Mouse (Mus musculus) MEL (cell line): ENCODE results near the gene B9d1. TPM values are rescaled to one million over a fixed set of nuclear protein-coding genes. Genes with fewer than 3 reads are reported as not detected.

Source experiments
- DNase-seq: peaks from one replicate; pipeline ENCODE4 v3.0.0; 2011; ENCODE audit warnings: low read depth, low spot score
- H3K27ac ChIP-seq: 2 replicates; pipeline ENCODE4 v1.5.1; 2012; ENCODE audit warnings: low read depth, mild to moderate bottlenecking, control low read depth, low read length, moderate library complexity; ENCODE audit not compliant: control insufficient read depth
- H3K27me3 ChIP-seq, 2 experiments: fragments of 150-350 bp in 1 of 2; sonication (generic) in 1 of 2; 2 replicates each; pipeline ENCODE4 v1.6.1; 2012; ENCODE audit warnings: low read length in 2 of 2, mild to moderate bottlenecking in 2 of 2, improper control_type of control experiment in 1 of 2, moderate library complexity in 1 of 2; ENCODE audit not compliant: insufficient read depth in 2 of 2, control insufficient read depth in 1 of 2
- H3K36me3 ChIP-seq, 2 experiments: 2 replicates each; pipeline ENCODE4 v1.6.1; 2012 to 2014; ENCODE audit warnings: low read length in 2 of 2, improper control_type of control experiment in 1 of 2, inconsistent platforms in 1 of 2, mild to moderate bottlenecking in 1 of 2; ENCODE audit not compliant: insufficient read depth in 2 of 2, control insufficient read depth in 1 of 2
- H3K4me1 ChIP-seq, 2 experiments: fragments of 150-350 bp in 1 of 2; sonication (generic) in 1 of 2; 2 replicates each; pipeline ENCODE4 v1.6.1; 2012; ENCODE audit warnings: low read length in 2 of 2, improper control_type of control experiment in 1 of 2, mild to moderate bottlenecking in 1 of 2; ENCODE audit not compliant: insufficient read depth in 2 of 2, control insufficient read depth in 1 of 2
- H3K4me3 ChIP-seq, 2 experiments: fragments of 150-350 bp in 1 of 2; sonication (generic) in 1 of 2; 2 replicates each; pipeline ENCODE4 v1.5.1; 2012; ENCODE audit warnings: low read depth in 2 of 2, low read length in 2 of 2, mild to moderate bottlenecking in 2 of 2, moderate library complexity in 2 of 2, control low read depth in 1 of 2, improper control_type of control experiment in 1 of 2; ENCODE audit not compliant: control insufficient read depth in 1 of 2, insufficient read depth in 1 of 2
- H3K79me2 ChIP-seq: 2 replicates; pipeline ENCODE4 v1.6.1; 2012; ENCODE audit warnings: mild to moderate bottlenecking, low read length, moderate library complexity; ENCODE audit not compliant: control insufficient read depth, poor library complexity, insufficient read depth
- H3K9ac ChIP-seq: 2 replicates; pipeline ENCODE4 v1.6.1; 2012; ENCODE audit warnings: low read depth, mild to moderate bottlenecking, control low read depth, low read length, moderate library complexity; ENCODE audit not compliant: control insufficient read depth, poor library complexity, severe bottlenecking
- H3K9me3 ChIP-seq: fragments of 150-350 bp; sonication (generic); replicated peaks from 2 replicates; pipeline ENCODE4 v1.6.1; 2012; ENCODE audit warnings: mild to moderate bottlenecking, low read length, improper control_type of control experiment, moderate library complexity; ENCODE audit not compliant: insufficient read depth
- BHLHE40 ChIP-seq: IDR thresholded peaks from 2 replicates; pipeline ENCODE4 v1.6.1; 2012; ENCODE audit warnings: low read depth, mild to moderate bottlenecking, inconsistent platforms, low read length, improper control_type of control experiment, borderline replicate concordance
- ELF1 ChIP-seq: IDR thresholded peaks from 2 replicates; pipeline ENCODE4 v1.6.1; 2014; ENCODE audit warnings: low read depth, mild to moderate bottlenecking, inconsistent platforms, low read length, improper control_type of control experiment, moderate library complexity
- EP300 ChIP-seq, 2 experiments: IDR thresholded peaks; 2 replicates each; pipeline ENCODE4 v1.6.1; 2011; ENCODE audit warnings: improper control_type of control experiment in 2 of 2, low read length in 2 of 2, low read depth in 1 of 2, mild to moderate bottlenecking in 1 of 2
- ETS1 ChIP-seq: IDR thresholded peaks from 2 replicates; pipeline ENCODE4 v1.6.1; 2012; ENCODE audit warnings: low read depth, mild to moderate bottlenecking, inconsistent platforms, low read length, improper control_type of control experiment, moderate library complexity
- GABPA ChIP-seq: IDR thresholded peaks from 2 replicates; pipeline ENCODE4 v1.6.1; 2012; ENCODE audit warnings: low read depth, mild to moderate bottlenecking, inconsistent platforms, low read length, improper control_type of control experiment, moderate library complexity
- HCFC1 ChIP-seq: IDR thresholded peaks from 2 replicates; pipeline ENCODE4 v1.6.1; 2012; ENCODE audit warnings: low read depth, mild to moderate bottlenecking, inconsistent platforms, low read length, improper control_type of control experiment, moderate library complexity
- KAT2A ChIP-seq: conservative IDR thresholded peaks from 2 replicates; pipeline ENCODE4 v1.6.1; 2012; ENCODE audit warnings: low read depth, low read length, improper control_type of control experiment, inconsistent platforms
- MAX ChIP-seq: IDR thresholded peaks from 2 replicates; pipeline ENCODE4 v1.6.1; 2011; ENCODE audit warnings: low read length, improper control_type of control experiment
- MXI1 ChIP-seq: IDR thresholded peaks from 2 replicates; pipeline ENCODE4 v1.6.1; 2011; ENCODE audit warnings: mild to moderate bottlenecking, low read depth, low read length, improper control_type of control experiment
- MYB ChIP-seq: IDR thresholded peaks from 2 replicates; pipeline ENCODE4 v1.6.1; 2011; ENCODE audit warnings: mild to moderate bottlenecking, low read depth, low read length, improper control_type of control experiment
- NELFE ChIP-seq: IDR thresholded peaks from 2 replicates; pipeline ENCODE4 v1.6.1; 2011; ENCODE audit warnings: low read depth, low read length, improper control_type of control experiment
- POLR2A ChIP-seq, 2 experiments: IDR thresholded peaks; 2 replicates each; pipeline ENCODE4 v1.6.1; 2011 to 2012; ENCODE audit warnings: low read length in 2 of 2, mild to moderate bottlenecking in 2 of 2, control low read depth in 1 of 2, improper control_type of control experiment in 1 of 2, low read depth in 1 of 2, moderate library complexity in 1 of 2; ENCODE audit not compliant: control insufficient read depth in 1 of 2, insufficient read depth in 1 of 2, poor library complexity in 1 of 2
- POLR2AphosphoS5 ChIP-seq: IDR thresholded peaks from 2 replicates; pipeline ENCODE4 v1.6.1; 2012; ENCODE audit warnings: low read depth, borderline replicate concordance, mild to moderate bottlenecking, inconsistent platforms, low read length, moderate library complexity, mixed read lengths
- RAD21 ChIP-seq: IDR thresholded peaks from 2 replicates; pipeline ENCODE4 v1.6.1; 2011; ENCODE audit warnings: mild to moderate bottlenecking, low read depth, low read length, improper control_type of control experiment
- SIN3A ChIP-seq: IDR thresholded peaks from 2 replicates; pipeline ENCODE4 v1.6.1; 2012; ENCODE audit warnings: low read length, improper control_type of control experiment, inconsistent platforms
- SMC3 ChIP-seq: IDR thresholded peaks from 2 replicates; pipeline ENCODE4 v1.6.1; 2011; ENCODE audit warnings: low read depth, low read length, improper control_type of control experiment
- TCF12 ChIP-seq: IDR thresholded peaks from 2 replicates; pipeline ENCODE4 v1.6.1; 2014; ENCODE audit warnings: low read depth, mild to moderate bottlenecking, inconsistent platforms, low read length, improper control_type of control experiment, moderate library complexity
- UBTF ChIP-seq: IDR thresholded peaks from 2 replicates; pipeline ENCODE4 v1.6.1; 2012; ENCODE audit warnings: low read depth, mild to moderate bottlenecking, inconsistent platforms, low read length, improper control_type of control experiment, moderate library complexity, borderline replicate concordance; ENCODE audit not compliant: insufficient read depth
- USF1 ChIP-seq: IDR thresholded peaks from 2 replicates; pipeline ENCODE4 v1.6.1; 2014; ENCODE audit warnings: low read depth, mild to moderate bottlenecking, inconsistent platforms, low read length, improper control_type of control experiment, moderate library complexity
- ZC3H11A ChIP-seq: IDR thresholded peaks from 2 replicates; pipeline ENCODE4 v1.6.1; 2012; ENCODE audit warnings: low read depth, mild to moderate bottlenecking, inconsistent platforms, low read length, improper control_type of control experiment
- ZKSCAN1 ChIP-seq: IDR thresholded peaks from 2 replicates; pipeline ENCODE4 v1.6.1; 2012; ENCODE audit warnings: low read depth, mild to moderate bottlenecking, inconsistent platforms, low read length, improper control_type of control experiment, moderate library complexity
- ZNF384 ChIP-seq: IDR thresholded peaks from 2 replicates; pipeline ENCODE4 v1.6.1; 2012; ENCODE audit warnings: low read depth, mild to moderate bottlenecking, inconsistent platforms, low read length, improper control_type of control experiment
- polyA plus RNA-seq, 2 experiments: library from polyadenylated mRNA; stranded (reverse) in 1 of 2; unstranded in 1 of 2; fragments of >175 nt in 1 of 2; fragments of >200 nt in 1 of 2; gene quantifications; 2 replicates each; pipeline versions ENCODE4 v1.2.1 to v1.2.4; 2012; ENCODE audit warnings: low replicate concordance in 2 of 2, low read depth in 1 of 2; ENCODE audit not compliant: insufficient read length in 2 of 2, insufficient read depth in 1 of 2, missing spikeins in 1 of 2
- total RNA-seq: library from RNA; depleted of rRNA; stranded (reverse); fragments of 300-350 nt; gene quantifications from 2 replicates; pipeline ENCODE4 v1.2.3, GENCODE M21; 2012

The B9d1 gene
- total and polyA plus RNA-seq, 3 experiments: 22.5 to 27.2 TPM; not detected in 1

- Histone ChIP-seq H3K36me3 (no peaks in the 10 kb centered on the region), H3K4me1 (no peaks in the 10 kb centered on the region), H3K27me3 (no peaks in the 10 kb centered on the region), H3K79me2 (no peaks in the 10 kb centered on the region), H3K9ac (no peak overlapping the region), H3K4me3 (no peak overlapping the region), H3K27ac (no peak overlapping the region), H3K9me3 (no peaks in the 10 kb centered on the region)
- TF ChIP-seq KAT2A (no peak), BHLHE40 (no peak), HCFC1 (no peak), POLR2A (IDR thresholded peaks at IDR 0.05; ENCODE audit: control insufficient read depth in 1 of 2, insufficient read depth in 1 of 2, low read depth in 1 of 2, low read length in 2 of 2, poor library complexity in 1 of 2) (no peak), ELF1 (no peak), GABPA (no peak), SIN3A (no peak), NELFE (no peak), EP300 (IDR thresholded peaks at IDR 0.05; ENCODE audit: low read depth in 1 of 2, low read length in 2 of 2) (no peak), SMC3 (no peak), MYB (no peak)
- DNase-seq: no peak
Observed at GRCm38 (mm10) chr11:61517971-61518370, 13.0 kb downstream of the B9d1 start.

- Histone ChIP-seq H3K4me1 (no peaks in the 10 kb centered on the region), H3K36me3 (no peaks in the 10 kb centered on the region), H3K27me3 (no peaks in the 10 kb centered on the region)
Observed at GRCm38 (mm10) chr11:61518871-61519270, 13.9 kb downstream of the B9d1 start.

More at GRCm38 (mm10) chr11:61518871-61519270, 13.9 kb downstream of the B9d1 start:
- DNase-seq: no peak
- H3K9me3 ChIP-seq: no peaks in the 10 kb centered on the region
- no peak overlapping the region for H3K9ac ChIP-seq
- TF ChIP-seq SIN3A: no peak
- TF ChIP-seq POLR2AphosphoS5: no peak
- no peak for TF ChIP-seq ZC3H11A
- no peak for TF ChIP-seq MXI1
- no peak for TF ChIP-seq POLR2A (IDR thresholded peaks at IDR 0.05; ENCODE audit: control insufficient read depth in 1 of 2, insufficient read depth in 1 of 2, low read depth in 1 of 2, low read length in 2 of 2, poor library complexity in 1 of 2)
- TF ChIP-seq ZKSCAN1: no peak
- TF ChIP-seq ZNF384: no peak
- no peak for TF ChIP-seq MYB
- TF ChIP-seq ETS1: no peak
- no peak for TF ChIP-seq MAX
- no peak for TF ChIP-seq HCFC1
- no peak for TF ChIP-seq RAD21
- no peak for TF ChIP-seq USF1
- TF ChIP-seq TCF12: no peak
- no peak for TF ChIP-seq UBTF
- no peak overlapping the region for H3K27ac ChIP-seq
- no peak overlapping the region for H3K4me3 ChIP-seq
- H3K79me2 ChIP-seq: no peaks in the 10 kb centered on the region
